Mouse (Mus musculus): ENCODE measurements around the gene Gm4969.
A peak's percentile ranks its signal among the peaks of the same experiment; 100 is the strongest.

Gm4969 gene

DNA sequence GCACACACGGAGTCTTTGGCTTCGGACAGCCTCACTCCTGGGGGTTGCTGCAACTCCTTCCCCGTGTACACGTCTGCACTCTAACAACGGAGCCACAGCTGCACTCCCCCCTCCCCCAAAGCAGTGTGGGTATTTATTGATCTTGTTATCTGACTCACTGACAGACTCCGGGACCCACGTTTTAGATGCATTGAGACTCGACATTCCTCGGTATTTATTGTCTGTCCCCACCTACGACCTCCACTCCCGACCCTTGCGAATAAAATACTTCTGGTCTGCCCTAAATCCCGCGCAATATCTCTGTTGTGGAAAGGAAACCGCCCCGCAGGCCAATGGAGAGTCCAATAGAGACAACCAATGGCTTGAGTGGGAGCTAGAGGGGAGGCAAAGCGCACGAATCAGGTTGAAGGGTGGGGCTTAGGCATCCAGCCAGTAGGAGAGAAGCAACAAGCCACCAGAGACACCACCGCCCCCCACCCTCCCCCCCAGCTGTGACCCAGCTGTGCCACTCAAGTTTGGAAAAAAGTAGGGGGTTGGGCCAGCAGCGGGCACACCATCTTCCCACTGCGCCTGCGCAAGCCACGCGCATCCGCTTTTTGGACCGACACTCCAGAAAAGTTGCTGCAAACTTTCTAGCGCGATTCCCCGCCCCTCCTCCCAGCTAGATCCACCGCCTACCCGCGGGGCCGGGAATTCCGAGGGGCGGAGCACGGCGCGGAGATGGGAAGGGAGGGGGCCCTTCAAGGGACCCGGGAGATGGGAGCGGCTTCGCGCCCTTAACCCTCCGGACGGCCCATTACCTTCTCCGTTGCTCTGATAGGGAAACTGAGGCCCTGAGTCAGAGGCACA is 24.4 kb downstream of the Gm4969 start:
- DNase-seq (ENCODE audit: low spot score in 2 of 2), result peak; percentile 63 to 69

DNA sequence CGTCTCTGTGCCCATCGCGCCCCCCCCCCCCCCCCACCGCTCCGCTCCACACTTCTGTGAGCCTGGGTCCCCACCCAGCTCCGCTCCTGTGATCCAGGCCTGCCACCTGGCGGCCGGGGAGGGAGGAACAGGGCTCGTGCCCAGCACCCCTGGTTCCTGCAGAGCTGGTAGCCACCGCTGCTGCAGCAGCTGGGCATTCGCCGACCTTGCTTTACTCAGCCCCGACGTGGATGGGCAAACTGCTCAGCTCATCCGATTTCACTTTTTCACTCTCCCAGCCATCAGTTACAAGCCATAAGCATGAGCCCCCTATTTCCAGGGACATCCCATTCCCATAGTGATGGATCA is 25.0 kb downstream of the Gm4969 start:
- peak; percentile 77 to 87 for DNase-seq (ENCODE audit: low spot score in 2 of 2)

DNA sequence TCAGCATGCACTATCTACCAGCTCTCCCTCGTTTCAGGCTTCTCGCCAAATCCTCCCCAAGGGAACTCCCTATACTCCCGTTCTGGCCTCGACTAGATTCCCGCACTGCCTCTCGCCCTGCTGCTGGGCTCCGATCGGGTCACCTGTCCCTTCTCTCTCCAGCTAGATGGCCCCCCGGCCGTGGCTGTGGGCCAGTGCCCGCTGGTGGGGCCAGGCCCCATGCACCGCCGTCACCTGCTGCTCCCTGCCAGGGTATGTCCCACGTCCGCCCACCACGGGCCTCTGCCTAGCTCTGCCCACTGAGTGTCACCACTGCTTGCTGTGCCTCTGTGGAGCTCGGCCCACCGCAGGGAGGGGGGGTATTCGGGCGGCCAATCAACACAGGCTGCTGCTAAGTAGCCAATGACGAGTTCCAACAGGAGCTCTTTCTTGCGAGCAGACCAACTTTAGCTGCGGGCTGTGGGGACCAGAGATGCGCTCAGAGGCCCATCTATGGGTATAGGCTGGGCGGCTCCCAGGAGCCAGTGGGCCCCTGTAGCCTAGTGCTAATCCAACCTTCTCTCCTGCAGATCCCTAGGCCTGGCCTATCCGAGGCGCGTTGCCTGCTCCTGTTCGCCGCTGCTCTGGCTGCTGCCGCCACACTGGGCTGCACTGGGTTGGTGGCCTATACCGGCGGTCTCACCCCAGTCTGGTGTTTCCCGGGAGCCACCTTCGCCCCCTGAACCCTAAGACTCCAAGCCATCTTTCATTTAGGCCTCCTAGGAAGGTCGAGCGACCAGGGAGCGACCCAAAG is 25.6 kb downstream of the Gm4969 start:
- no peak for DNase-seq (ENCODE audit: low spot score in 2 of 2)

DNA sequence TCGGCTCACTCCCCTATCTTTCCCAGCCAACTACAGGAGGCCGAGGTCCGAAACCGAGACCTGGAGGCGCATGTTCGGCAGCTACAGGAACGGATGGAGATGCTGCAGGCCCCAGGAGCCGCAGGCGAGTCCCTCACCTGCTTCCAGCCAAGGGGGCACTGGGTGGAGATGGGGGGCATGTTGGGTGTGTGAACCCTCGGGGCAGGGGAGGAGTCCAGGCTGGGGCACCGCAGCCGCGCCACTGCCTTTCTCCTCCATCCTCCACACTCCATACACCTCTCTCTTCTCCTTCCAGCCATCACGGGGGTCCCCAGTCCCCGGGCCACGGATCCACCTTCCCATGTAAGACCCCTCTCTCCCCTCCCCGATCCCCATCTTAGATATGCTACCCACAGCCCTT is 26.3 kb downstream of the Gm4969 start:
- DNase-seq (ENCODE audit: low spot score in 2 of 2), result no peak

DNA sequence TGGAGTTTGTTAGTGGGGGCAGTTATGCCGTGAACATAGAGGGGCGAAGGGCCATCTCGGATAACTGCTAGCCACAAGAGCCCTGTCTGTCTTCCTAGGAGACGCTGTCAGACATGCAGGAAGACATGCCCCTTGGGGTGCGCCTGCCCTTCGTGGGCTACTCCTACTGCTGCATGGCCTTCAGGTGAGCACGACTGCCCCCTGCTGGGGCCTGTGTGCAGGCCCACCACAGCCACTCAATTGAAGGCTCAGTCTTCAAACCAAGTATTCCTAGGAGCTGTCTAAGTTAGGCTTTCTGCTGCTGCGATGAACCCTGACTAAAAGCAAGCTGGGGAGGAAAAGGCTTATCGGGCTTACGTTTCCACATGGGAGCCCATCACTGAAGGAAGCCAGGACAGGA is 29.4 kb downstream of the Gm4969 start:
- peak; percentile 45 to 66 for DNase-seq (ENCODE audit: low spot score in 2 of 2)

DNA sequence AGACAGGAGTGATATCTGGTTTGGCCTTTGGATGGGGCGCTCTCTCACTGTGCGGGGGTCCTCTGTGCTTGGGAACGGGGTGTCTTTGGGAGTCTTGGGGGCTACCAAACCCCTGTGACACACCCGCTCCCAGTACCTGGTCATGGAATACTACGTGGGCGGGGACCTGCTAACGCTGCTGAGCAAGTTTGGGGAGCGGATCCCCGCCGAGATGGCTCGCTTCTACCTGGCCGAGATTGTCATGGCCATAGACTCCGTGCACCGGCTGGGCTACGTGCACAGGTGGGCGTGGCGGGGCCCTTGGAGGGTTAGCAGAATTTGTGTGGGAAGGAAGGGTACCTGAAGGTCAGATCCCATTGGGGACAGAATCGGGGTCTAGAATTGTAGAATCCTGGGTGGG is 31.4 kb downstream of the Gm4969 start:
- no peak for DNase-seq (ENCODE audit: low spot score in 2 of 2)

DNA sequence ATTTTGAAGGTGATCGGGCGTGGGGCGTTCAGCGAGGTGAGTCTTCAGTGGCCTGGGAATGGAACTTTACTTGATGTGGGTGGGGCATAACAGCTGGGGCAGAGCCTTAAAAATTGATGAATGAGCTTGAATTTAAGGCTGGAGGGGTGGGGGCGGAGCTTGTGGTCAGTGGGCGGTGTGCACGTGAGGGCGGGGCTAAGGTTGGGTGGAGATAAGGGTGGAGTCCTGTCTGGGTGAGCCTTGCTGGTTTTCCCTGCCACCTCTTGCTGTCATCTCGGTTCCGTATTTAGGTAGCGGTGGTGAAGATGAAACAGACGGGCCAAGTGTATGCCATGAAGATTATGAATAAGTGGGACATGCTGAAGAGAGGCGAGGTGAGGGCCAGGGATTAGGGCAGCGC is 32.1 kb downstream of the Gm4969 start:
- DNase-seq (ENCODE audit: low spot score in 2 of 2), result peak; percentile 48 to 65

DNA sequence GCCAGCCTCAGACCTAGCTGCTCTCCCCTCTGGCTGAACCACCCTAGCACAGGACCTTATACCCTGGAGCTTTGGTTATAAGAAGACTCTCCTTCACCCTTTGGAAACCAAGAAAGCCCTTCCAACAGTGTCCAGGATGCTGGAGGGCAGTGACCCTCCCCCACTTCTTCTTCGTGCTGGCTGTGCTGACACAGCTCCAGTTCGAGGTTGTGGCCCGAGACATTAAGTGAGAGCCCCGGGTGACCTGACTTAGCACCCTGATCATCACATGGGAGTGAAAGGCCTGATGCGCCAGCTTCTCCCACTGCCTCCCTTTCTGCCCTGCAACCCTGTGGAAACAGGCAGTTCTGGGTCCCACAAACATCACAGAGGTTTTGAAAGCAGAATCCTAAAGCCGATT is 32.7 kb downstream of the Gm4969 start:
- peak in 1 of 2 experiments; percentile 7 for DNase-seq (ENCODE audit: low spot score in 2 of 2)

DNA sequence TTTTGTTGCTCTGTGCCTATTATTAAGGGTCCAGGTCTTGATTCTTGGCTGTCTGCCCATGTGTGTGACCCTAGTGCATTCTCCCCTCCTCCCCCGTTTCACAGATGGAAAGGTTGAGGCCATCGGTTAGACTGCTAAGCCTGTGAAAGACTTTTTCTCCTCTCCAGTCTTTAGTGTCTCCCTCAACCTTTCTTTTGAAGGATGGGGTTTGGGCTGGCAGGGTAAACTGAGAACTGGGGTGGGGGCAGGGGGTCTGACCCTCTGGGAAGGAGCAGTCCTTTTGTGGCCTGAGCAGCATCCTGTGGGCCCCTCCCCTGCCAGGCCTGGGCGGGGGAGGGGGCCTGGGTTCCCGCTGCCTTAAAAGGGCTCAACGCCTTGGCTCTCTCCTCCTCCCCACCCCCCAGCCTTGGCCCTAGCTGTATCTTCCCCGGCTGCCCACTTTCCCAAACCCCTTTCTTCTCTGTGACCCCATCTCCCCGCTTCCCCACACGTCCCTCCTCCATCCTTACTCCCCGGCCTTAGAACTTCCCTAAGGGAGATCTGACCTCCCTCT is 33.2 kb downstream of the Gm4969 start:
- DNase-seq (ENCODE audit: low spot score in 2 of 2), result no peak

DNA sequence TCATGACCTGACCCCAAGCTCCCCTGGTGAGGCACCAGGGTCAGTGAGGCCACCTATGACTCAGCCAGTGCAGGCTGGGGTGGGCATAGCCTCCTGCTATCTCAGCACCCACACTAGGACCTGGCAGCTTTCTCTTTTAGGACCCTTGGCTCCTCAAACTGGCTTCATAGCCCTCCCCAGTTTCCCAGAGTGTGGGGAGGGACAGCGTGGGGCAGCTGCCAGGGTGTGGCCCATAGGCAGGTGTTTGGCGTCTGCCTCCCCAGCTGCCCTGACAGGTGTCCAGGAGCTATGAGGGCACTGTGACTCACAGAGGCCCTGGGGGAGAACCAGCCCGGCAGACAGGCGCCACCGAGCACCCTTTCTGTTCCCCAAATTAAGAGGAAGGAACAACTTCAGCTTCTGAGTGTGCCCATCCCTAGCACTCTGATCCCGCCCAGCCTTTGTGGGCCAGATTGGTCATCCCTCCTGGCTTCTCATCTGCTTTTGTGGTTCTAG is 33.8 kb downstream of the Gm4969 start:
- DNase-seq (ENCODE audit: low spot score in 2 of 2), result peak; percentile 27 to 49

DNA sequence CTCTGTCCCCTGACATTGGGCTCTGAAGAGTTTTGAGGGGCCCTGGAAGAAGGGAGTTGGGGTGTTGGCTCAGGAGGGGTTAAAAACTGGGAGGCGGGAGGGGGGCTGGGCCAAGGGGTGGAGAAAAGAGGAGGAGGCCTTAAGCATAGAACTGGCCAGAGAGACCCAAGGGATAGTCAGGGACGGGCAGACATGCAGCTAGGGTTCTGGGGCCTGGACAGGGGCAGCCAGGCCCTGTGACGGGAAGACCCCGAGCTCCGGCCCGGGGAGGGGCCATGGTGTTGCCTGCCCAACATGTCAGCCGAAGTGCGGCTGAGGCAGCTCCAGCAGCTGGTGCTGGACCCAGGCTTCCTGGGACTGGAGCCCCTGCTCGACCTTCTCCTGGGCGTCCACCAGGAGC is 34.5 kb downstream of the Gm4969 start, which contains the start of gene Dmpk:
Gene Dmpk, plus strand, starts transcription at position 149 of the 400 bp plus-strand sequence.
- DNase-seq (ENCODE audit: low spot score in 2 of 2), result peak in 1 of 2 experiments; percentile 6

DNA sequence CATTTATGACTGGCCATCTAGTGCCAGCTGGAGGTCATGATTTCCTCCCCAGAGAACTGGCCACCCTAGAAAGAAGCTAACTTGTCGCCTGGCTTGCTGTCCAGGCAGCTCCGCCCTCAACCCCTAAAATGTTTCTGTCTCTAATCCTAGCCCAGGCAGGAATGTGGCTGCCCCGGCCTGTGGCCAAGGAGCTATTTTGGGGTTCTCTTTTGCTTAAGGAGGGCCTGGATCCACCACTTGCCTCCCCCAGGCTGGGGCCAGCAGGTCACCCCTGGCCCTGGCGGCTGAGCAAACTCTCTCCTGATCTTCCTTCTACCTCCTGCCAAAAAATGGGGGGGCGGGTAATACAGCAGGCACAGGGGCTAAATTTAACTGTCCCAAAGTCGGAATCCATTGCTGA is 35.1 kb downstream of the Gm4969 start:
- DNase-seq (ENCODE audit: low spot score in 2 of 2), result no peak

DNA sequence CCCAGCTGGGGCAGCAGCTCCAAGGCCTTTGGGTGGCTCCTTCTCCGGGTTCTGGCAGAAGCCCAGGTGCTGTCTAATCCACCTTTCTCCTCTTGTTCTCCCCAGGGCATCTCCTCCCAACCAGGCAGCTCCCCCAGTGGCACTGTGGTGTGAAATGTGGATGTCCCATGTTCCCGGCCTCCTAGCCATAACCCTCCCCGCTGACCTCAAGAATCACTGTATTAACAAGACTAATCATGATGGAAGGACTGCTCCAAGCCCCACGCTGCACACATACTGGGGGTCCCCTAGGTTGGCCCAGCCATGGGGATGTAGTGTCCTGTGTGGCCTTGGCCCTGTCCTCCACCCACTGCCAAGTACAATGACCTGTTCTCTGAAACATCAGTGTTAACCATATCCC is 36.0 kb downstream of the Gm4969 start:
- no peak for DNase-seq (ENCODE audit: low spot score in 2 of 2)

DNA sequence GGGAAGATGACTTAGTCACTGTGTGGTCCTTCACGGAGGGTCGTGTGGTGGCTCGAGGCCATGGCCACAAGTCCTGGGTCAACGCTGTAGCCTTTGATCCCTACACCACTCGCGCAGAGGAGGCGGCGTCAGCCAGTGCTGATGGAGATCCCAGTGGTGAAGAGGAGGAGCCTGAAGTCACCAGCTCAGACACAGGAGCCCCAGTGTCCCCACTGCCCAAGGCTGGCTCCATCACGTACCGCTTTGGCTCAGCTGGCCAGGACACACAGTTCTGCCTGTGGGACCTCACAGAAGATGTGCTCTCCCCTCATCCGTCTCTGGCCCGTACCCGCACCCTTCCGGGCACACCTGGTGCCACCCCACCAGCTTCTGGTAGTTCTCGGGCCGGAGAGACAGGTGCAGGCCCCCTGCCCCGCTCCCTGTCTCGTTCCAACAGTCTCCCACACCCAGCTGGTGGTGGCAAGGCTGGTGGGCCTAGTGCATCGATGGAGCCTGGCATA is 37.7 kb downstream of the Gm4969 start:
- no peak for DNase-seq (ENCODE audit: low spot score in 2 of 2)

DNA sequence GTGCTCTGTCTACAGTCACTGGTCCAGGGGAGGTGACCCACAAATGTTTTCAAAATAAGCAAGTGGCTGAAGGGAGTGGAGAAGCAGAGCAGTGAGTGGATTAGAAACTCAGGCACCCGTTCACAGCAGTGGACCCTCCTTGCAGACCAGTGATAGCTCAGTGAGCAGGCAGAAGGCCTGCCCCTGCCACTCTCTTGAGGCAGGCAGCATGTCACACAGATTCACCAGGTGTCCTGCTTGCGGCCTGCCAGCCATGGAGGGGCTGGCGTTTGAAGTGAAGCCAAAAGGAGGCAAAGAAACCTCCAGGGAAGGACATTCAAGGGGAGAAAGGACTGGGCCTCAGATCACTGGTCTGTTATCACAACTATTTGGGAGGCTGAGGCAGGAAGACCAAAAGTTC is 39.4 kb downstream of the Gm4969 start:
- DNase-seq (ENCODE audit: low spot score in 2 of 2), result no peak

DNA sequence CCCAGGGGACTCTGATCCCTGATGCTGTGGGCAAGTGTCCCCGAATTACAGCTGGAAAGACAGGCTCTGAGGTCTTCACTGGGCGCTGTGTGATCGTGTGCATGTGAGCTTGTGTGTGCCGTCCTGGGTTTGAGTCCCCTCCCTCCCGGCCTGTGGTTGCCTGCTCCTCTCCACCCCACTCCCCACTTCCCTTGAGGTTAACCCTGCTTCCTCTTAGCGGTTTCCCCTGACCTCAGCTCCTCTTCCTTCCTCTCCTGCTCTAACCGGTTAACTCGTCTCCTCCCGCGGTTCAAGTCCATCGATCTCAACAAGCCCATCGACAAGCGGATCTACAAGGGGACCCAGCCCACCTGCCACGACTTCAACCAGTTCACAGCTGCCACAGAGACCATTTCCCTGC is 40.4 kb downstream of the Gm4969 start:
- peak; percentile 57 for DNase-seq (ENCODE audit: low spot score in 2 of 2)

DNA sequence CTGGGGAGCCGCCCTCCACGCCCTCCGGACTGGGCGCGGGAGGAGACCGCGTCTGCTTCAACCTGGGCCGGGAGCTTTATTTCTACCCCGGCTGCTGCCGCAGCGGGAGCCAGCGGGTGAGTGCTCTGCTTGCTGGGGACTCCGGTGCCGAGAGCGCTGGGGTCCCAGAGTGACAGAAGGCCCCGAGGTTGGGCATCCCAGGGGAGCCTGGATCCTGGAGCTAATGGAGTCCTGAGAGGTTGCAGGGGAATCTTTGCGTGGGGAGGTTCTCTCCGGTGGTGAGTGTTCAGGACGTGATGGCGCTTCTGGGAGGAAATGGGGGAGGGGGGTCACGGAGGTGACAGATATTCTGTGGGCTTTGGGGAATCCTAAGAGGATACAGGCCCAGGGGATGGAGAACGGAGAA is 41.6 kb downstream of the Gm4969 start:
- peak in 1 of 2 experiments; percentile 12 for DNase-seq (ENCODE audit: low spot score in 2 of 2)

DNA sequence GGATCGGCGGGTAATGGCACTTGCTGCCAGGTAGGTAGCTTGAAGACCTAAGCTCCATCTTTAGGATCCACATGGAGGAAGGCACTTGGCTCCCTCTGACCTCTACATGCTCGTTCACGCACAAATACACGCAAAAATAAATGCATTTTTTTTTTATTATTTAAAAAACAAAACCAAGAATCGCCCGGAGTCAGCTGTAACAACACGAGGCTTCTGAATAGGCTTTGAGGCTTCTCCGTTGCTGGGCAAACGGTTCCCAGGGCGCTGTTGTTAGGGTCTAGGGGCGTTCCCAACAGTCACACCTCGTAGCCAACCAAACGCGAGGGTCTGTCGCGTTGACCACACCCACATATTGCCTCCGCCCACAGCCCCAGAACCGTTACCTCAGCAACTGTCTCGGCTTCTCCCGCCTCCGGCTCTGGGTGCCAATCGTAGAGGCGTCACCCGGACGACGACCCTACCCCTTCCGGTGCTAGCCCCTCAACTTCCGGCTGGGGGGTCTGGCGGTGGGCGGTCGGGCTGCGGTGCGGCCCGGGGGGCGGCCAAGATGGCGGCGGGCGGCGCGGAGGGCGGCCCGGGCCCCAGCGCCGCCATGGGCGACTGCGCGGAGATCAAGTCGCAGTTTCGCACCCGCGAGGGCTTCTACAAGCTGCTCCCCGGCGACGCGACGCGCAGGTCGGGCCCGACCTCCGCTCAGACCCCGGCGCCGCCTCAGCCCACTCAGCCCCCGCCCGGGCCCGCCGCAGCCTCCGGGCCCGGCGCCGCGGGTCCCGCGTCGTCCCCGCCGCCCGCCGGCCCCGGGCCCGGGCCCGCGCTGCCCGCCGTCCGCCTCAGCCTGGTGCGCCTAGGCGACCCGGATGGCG is 42.2 kb downstream of the Gm4969 start, which contains the start of gene Dmwd:
Gene Dmwd, plus strand, starts transcription at position 505 of the 863 bp plus-strand sequence.
- DNase-seq (ENCODE audit: low spot score in 2 of 2), result peak; percentile 71 to 73

DNA sequence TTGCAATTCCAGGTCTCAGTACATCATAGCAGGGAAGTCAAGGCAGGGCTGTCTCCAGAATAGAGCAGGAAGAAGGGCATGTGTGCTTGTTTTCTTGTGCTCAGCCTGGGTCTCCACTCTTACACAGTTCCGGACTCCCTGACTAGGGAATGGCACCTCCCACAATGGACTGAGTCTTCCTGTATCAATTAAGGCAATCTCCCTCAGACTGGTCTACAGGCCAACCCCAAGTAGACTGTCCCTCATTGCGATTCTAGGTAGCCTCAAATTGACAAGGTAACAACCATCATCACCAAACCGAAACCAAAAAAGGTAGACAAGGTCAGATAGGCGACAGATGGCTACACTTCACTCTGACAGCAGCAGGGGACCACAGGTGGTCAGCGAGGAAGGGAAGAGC is 42.9 kb downstream of the Gm4969 start:
- no peak for DNase-seq (ENCODE audit: low spot score in 2 of 2)

DNA sequence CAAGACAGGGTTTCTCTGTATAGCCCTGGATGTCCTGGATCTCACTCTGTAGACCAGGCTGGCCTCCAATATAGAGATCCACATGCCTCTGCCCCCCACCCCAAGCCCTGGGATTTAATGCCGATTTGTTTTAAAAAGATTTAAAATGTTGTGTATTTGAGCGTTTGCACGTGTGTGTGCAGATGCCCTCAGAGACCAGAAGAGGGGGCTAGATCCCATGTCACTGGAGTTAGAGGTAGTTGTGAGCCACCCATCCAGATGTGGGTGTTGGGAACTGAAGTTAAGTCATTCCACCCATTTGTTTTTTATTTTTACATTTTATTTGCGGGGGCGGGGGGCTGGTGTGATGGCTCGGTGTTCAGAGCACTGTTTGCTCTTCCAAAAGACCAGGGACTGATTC is 43.7 kb downstream of the Gm4969 start:
- DNase-seq (ENCODE audit: low spot score in 2 of 2), result no peak

DNA sequence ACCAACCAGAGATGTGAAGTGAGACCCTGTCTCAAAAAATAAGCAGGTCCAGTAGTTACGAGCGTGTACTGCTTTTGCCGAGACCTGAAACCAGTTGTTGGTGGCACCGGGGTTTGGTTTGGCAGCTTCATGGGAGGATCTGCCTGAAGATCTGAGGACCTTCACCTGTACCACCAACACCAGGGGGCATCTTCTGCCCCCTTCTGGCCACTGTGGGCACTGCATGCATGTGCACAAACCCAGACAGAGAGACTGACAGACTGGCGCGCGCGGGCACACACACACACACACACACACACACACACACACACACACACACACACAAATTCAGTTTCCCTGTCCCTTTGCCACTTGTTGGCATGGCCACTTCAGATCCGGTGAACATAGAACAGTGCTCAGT is 44.7 kb downstream of the Gm4969 start:
- peak in 1 of 2 experiments; percentile 11 for DNase-seq (ENCODE audit: low spot score in 2 of 2)

Measured in spleen, postnatal 14 days (tissue).